Mouse (Mus musculus): ENCODE measurements around the gene Adora3. TPM values are rescaled to one million over a fixed set of nuclear protein-coding genes. Genes with fewer than 3 reads are reported as not detected.

Gene Adora3
- polyA plus RNA-seq, 1 experiment from 2014 or later, result 3.0 TPM

- ATAC-seq (ENCODE audit: low read depth), result no peak; the same call in 1 of the 2 replicates
- WGBS, result 45% methylated on average over 3 of the region's 3 CpGs
- no peaks in the 10 kb centered on the region for H3K27me3 ChIP-seq (replicated peaks; ENCODE audit: control insufficient read depth, insufficient read depth, low read length)
- H3K27ac ChIP-seq (replicated peaks; ENCODE audit: low read depth, low read length), result no peak overlapping the region
- H3K36me3 ChIP-seq (ENCODE audit: control insufficient read depth, insufficient read depth, low read length), result no peaks in the 10 kb centered on the region
- peak; percentile 42 for DNase-seq (ENCODE audit: low spot score)
- H3K9me3 ChIP-seq (ENCODE audit: control insufficient read depth, low read length), result no peaks in the 10 kb centered on the region
- no peak overlapping the region for H3K4me3 ChIP-seq (ENCODE audit: low read depth, low read length)
- H3K9ac ChIP-seq (ENCODE audit: low read depth, low read length), result no peak overlapping the region
- H3K4me2 ChIP-seq (ENCODE audit: low read depth, low read length), result no peak overlapping the region
- H3K4me1 ChIP-seq (ENCODE audit: control insufficient read depth, insufficient read depth, low read length), result no peaks in the 10 kb centered on the region
Observed at GRCm38 (mm10) chr3:105880419-105880818, 9.8 kb downstream of the Adora3 start.

DNA sequence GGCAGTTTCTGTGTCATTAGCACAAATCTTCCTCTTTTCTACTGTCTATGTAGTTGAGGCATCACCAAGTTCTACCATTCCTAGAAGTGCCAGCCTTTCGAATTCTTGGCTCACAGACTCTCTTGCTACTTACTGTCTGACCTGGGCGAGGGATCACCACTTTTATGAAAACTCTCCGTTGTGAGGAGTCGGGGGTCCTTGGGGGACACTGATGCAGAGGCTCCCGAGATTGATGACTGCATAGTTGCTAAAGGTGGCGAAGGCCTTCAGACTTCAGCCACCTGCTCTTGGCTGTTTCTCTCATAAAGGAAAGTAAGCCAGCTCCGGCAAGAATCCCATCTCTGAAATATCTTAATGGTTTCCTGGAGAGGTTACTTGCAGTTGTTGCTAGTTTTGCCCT is 11.4 kb downstream of the Adora3 start:
- ATAC-seq (ENCODE audit: low read depth), result no peak
- H3K27ac ChIP-seq (replicated peaks; ENCODE audit: low read depth, low read length), result no peak overlapping the region
- H3K4me1 ChIP-seq (ENCODE audit: control insufficient read depth, insufficient read depth, low read length), result no peaks in the 10 kb centered on the region
- no peak overlapping the region for H3K4me3 ChIP-seq (ENCODE audit: low read depth, low read length)
- no peak for DNase-seq (ENCODE audit: low spot score)
- H3K36me3 ChIP-seq (ENCODE audit: control insufficient read depth, insufficient read depth, low read length), result no peaks in the 10 kb centered on the region
- H3K4me2 ChIP-seq (ENCODE audit: low read depth, low read length), result no peak overlapping the region
- no peak overlapping the region for H3K9ac ChIP-seq (ENCODE audit: low read depth, low read length)
- H3K27me3 ChIP-seq (replicated peaks; ENCODE audit: control insufficient read depth, insufficient read depth, low read length), result no peaks in the 10 kb centered on the region
- 91% methylated on average over 7 of the region's 7 CpGs for WGBS
- no peaks in the 10 kb centered on the region for H3K9me3 ChIP-seq (ENCODE audit: control insufficient read depth, low read length)

DNA sequence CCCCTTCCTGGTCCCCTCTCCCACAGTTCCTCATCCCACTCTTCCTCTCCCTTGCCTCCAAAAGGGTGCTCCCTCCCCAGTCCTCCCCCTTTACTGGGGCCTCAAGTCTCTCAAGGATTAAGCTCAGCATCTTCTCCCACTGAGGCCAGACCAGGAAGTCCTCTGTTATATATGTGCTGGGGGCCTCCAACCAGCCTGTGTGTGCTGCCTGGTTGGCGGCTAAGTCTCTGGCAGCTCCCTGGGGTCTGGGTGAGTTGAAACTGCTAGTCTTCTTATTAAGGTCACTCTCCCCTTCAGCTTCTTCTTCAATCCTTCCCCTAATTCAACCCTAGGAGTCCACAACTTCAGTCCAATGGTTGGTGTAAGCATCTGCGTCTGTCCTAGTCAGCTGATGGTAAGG is 12.5 kb downstream of the Adora3 start:
- no peaks in the 10 kb centered on the region for H3K9me3 ChIP-seq (ENCODE audit: control insufficient read depth, low read length)
- H3K4me2 ChIP-seq (ENCODE audit: low read depth, low read length), result no peak overlapping the region
- H3K9ac ChIP-seq (ENCODE audit: low read depth, low read length), result no peak overlapping the region
- H3K36me3 ChIP-seq (ENCODE audit: control insufficient read depth, insufficient read depth, low read length), result no peaks in the 10 kb centered on the region
- 93% methylated on average over 2 of the region's 2 CpGs for WGBS
- H3K4me3 ChIP-seq (ENCODE audit: low read depth, low read length), result no peak overlapping the region
- H3K27me3 ChIP-seq (replicated peaks; ENCODE audit: control insufficient read depth, insufficient read depth, low read length), result no peaks in the 10 kb centered on the region
- DNase-seq (ENCODE audit: low spot score) (no peak), ATAC-seq (ENCODE audit: low read depth) (no peak)
- no peak overlapping the region for H3K27ac ChIP-seq (replicated peaks; ENCODE audit: low read depth, low read length)
- no peaks in the 10 kb centered on the region for H3K4me1 ChIP-seq (ENCODE audit: control insufficient read depth, insufficient read depth, low read length)

DNA sequence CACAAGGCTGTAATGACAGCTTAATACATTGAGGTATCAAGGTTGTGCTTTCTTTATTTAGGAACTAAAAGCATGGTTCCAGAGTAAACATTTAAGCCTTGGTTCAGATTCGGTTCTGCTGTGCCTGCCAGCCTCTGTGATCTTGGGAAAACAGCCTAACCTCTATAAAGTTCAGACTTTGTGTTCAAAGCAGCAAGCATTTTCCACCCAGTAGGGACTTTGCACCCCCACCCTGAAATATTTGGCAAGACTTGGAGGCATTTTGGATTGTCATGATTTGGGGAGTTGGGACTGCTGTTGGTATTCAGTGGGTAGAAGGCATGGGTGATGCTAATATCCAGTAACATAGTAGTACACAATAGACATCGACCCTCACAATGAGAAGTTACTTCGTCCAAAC is 18.3 kb downstream of the Adora3 start:
- no peak for DNase-seq (ENCODE audit: low spot score)
- no peak overlapping the region for H3K4me2 ChIP-seq (ENCODE audit: low read depth, low read length)
- no peaks in the 10 kb centered on the region for H3K9me3 ChIP-seq (ENCODE audit: control insufficient read depth, low read length)
- peaks cover 5% of the 10 kb centered on the region for H3K4me1 ChIP-seq (ENCODE audit: control insufficient read depth, insufficient read depth, low read length)
- no peaks in the 10 kb centered on the region for H3K27me3 ChIP-seq (replicated peaks; ENCODE audit: control insufficient read depth, insufficient read depth, low read length)
- H3K27ac ChIP-seq (replicated peaks; ENCODE audit: low read depth, low read length), result no peak overlapping the region
- WGBS, result 76% methylated on average over 3 of the region's 3 CpGs
- no peak overlapping the region for H3K9ac ChIP-seq (ENCODE audit: low read depth, low read length)
- no peak for ATAC-seq (ENCODE audit: low read depth)
- H3K36me3 ChIP-seq (ENCODE audit: control insufficient read depth, insufficient read depth, low read length), result no peaks in the 10 kb centered on the region
- no peak overlapping the region for H3K4me3 ChIP-seq (ENCODE audit: low read depth, low read length)

DNA sequence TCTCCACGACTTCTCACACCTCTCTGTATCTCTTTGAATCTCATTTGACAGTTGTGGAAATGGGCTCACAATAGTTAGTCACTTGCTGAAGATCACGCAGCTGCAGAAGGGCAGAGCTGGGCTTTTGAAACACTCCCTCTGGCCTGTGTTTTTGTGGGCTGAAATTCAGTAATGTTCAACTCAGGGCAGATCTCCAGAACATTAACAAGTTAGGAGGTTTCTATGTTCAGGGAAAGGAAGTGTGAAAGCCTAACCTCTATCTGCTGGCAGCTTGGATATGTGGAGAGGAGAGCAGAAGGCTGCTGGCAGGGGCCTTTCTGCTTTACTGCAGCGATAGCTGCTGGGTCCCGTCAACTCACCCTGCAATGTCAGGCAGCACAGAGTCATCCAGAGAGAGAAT is 19.6 kb downstream of the Adora3 start:
- Histone ChIP-seq H3K27me3 (replicated peaks; ENCODE audit: control insufficient read depth, insufficient read depth, low read length) (no peaks in the 10 kb centered on the region), H3K4me2 (ENCODE audit: low read depth, low read length) (no peak overlapping the region), H3K36me3 (ENCODE audit: control insufficient read depth, insufficient read depth, low read length) (no peaks in the 10 kb centered on the region), H3K27ac (replicated peaks; ENCODE audit: low read depth, low read length) (no peak overlapping the region), H3K4me3 (ENCODE audit: low read depth, low read length) (no peak overlapping the region), H3K9ac (ENCODE audit: low read depth, low read length) (no peak overlapping the region), H3K9me3 (ENCODE audit: control insufficient read depth, low read length) (no peaks in the 10 kb centered on the region), H3K4me1 (ENCODE audit: control insufficient read depth, insufficient read depth, low read length) (peaks cover 18% of the 10 kb centered on the region)
- no peak for DNase-seq (ENCODE audit: low spot score)
- WGBS, result 66% methylated on average over 4 of the region's 4 CpGs
- no peak for ATAC-seq (ENCODE audit: low read depth)

DNA sequence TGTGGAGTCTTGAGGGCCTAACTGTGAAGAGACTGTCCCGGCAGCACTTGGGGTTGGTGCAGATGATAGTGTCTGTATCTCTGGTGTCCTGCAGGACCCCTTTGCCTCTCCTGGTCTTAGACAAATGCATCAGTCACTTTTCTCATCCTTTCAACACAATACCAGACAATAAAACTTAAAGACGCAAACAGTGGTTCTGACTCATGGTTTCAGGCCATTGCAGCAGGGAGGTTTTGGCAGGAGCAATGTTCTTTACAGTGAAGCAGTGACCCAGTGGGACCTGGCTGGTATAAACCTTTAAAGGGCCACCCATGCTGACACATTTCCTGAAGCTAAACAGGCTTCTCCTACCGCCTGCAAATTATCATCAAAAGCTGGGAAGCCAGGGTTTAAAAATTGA is 20.5 kb downstream of the Adora3 start:
- no peak for DNase-seq (ENCODE audit: low spot score)
- Histone ChIP-seq H3K4me2 (ENCODE audit: low read depth, low read length) (no peak overlapping the region), H3K9ac (ENCODE audit: low read depth, low read length) (no peak overlapping the region), H3K27ac (replicated peaks; ENCODE audit: low read depth, low read length) (no peak overlapping the region), H3K36me3 (ENCODE audit: control insufficient read depth, insufficient read depth, low read length) (no peaks in the 10 kb centered on the region), H3K4me3 (ENCODE audit: low read depth, low read length) (no peak overlapping the region), H3K27me3 (replicated peaks; ENCODE audit: control insufficient read depth, insufficient read depth, low read length) (no peaks in the 10 kb centered on the region), H3K9me3 (ENCODE audit: control insufficient read depth, low read length) (no peaks in the 10 kb centered on the region), H3K4me1 (ENCODE audit: control insufficient read depth, insufficient read depth, low read length) (peaks cover 21% of the 10 kb centered on the region)
- ATAC-seq (ENCODE audit: low read depth), result no peak
- 71% methylated on average over 3 of the region's 3 CpGs for WGBS

GRCm38 (mm10) chr3:105891760-105892571 is 21.3 kb downstream of the Adora3 start:
- Histone ChIP-seq H3K4me2 (ENCODE audit: low read depth, low read length) (no peak overlapping the region), H3K9me3 (ENCODE audit: control insufficient read depth, low read length) (no peaks in the 10 kb centered on the region), H3K27me3 (replicated peaks; ENCODE audit: control insufficient read depth, insufficient read depth, low read length) (no peaks in the 10 kb centered on the region), H3K36me3 (ENCODE audit: control insufficient read depth, insufficient read depth, low read length) (no peaks in the 10 kb centered on the region), H3K27ac (replicated peaks; ENCODE audit: low read depth, low read length) (no peak overlapping the region), H3K4me3 (ENCODE audit: low read depth, low read length) (no peak overlapping the region), H3K9ac (ENCODE audit: low read depth, low read length) (no peak overlapping the region), H3K4me1 (ENCODE audit: control insufficient read depth, insufficient read depth, low read length) (peaks cover 21% of the 10 kb centered on the region)
- ATAC-seq (ENCODE audit: low read depth) (no peak), DNase-seq (ENCODE audit: low spot score) (no peak)
- WGBS, result 81% methylated on average over 10 of the region's 10 CpGs

GRCm38 (mm10) chr3:105892572-105893495 is 22.2 kb downstream of the Adora3 start:
- DNase-seq (ENCODE audit: low spot score), result peak; percentile 43
- Histone ChIP-seq H3K9ac (ENCODE audit: low read depth, low read length) (no peak overlapping the region), H3K4me2 (ENCODE audit: low read depth, low read length) (no peak overlapping the region), H3K36me3 (ENCODE audit: control insufficient read depth, insufficient read depth, low read length) (no peaks in the 10 kb centered on the region), H3K4me1 (ENCODE audit: control insufficient read depth, insufficient read depth, low read length) (peaks cover 21% of the 10 kb centered on the region), H3K9me3 (ENCODE audit: control insufficient read depth, low read length) (no peaks in the 10 kb centered on the region), H3K27ac (replicated peaks; ENCODE audit: low read depth, low read length) (no peak overlapping the region; the same call in 1 of the 2 replicates), H3K4me3 (ENCODE audit: low read depth, low read length) (no peak overlapping the region), H3K27me3 (replicated peaks; ENCODE audit: control insufficient read depth, insufficient read depth, low read length) (no peaks in the 10 kb centered on the region)
- ATAC-seq (ENCODE audit: low read depth), result no peak
- 74% methylated on average over 19 of the region's 19 CpGs for WGBS

All from embryonic facial prominence, embryonic 14.5 days (tissue).